Mouse (Mus musculus) spleen, adult 2 months (tissue): Measurements from ENCODE around the gene Brwd1.

Source experiments
- CTCF ChIP-seq: fragments of 200-500 bp; IDR thresholded peaks from 2 replicates; pipeline ENCODE4 v1.5.1; 2011; ENCODE audit warnings: mild to moderate bottlenecking, inconsistent platforms; ENCODE audit not compliant: insufficient read depth, insufficient read length, insufficient replicate concordance; ENCODE audit errors: extremely low read depth
- POLR2A ChIP-seq: fragments of 200-500 bp; IDR thresholded peaks from 2 replicates; pipeline ENCODE4 v1.6.1; 2011; ENCODE audit warnings: low read depth, low read length, inconsistent platforms

GRCm38 (mm10) chr16:95951471-95951870 lies 130.9 kb downstream of the Brwd1 start:
- no peak for TF ChIP-seq POLR2A
- no peak for TF ChIP-seq CTCF
